ENCODE assay signal across 17 mouse cellular contexts in the genomic region with DNA sequence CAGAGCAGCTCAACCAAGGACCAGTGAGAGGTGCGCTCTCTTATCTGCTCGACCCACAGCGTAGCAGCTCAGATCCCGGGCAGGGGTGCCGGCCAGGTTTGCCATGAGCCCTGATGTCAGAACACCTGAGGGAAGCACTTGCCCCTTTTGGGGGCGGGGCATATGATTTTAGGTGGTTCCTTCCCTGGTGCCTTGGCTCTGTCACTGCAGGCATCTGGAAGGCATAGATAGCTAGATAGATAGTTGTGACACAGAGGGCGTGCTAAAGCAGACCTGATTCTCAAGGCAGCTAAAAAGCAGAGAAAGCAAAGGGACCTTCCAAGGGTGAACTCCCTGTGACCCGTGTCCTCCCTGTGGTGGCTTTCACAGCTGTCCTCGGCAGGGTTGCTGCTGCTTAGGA. TPM values are rescaled to one million over a fixed set of nuclear protein-coding genes. Genes with fewer than 3 reads are reported as not detected.
DNase-seq lines count a peak whose midpoint lies in the region; ATAC-seq and TF ChIP-seq lines count a peak whose summit lies in the region.
"Had no signal": no experiment of that assay in that cellular context is flagged by ENCODE, and none has a peak within 500 bp of the region (broad histone marks: within the 10 kb centered on the region; RNA-seq: fewer than 3 reads in every experiment).

No protein-coding gene starts in this region.

- H3K36me3 ChIP-seq in heart, adult 2 months (ENCODE audit: control insufficient read depth, insufficient read depth, low read length), result no peaks in the 10 kb centered on the region
- H3K36me3 ChIP-seq in kidney, embryonic 16.5 days (ENCODE audit: insufficient read depth, low read length), result 0 out of 2 replicates have a peak, but pooled peaks cover 5% of the 10 kb centered on the region
- H3K36me3 ChIP-seq in limb, embryonic 10.5 days, result no peaks in the 10 kb centered on the region
- H3K36me3 ChIP-seq: embryonic facial prominence, embryonic 15.5 days had no signal

- intact Hi-C loops in heart, adult 2 months (cut with DNase I), result no loop called here

- no peak overlapping the region for H3K9ac ChIP-seq in heart, adult 2 months (ENCODE audit: low read depth, low read length)
- no peak overlapping the region for H3K9ac ChIP-seq in kidney, embryonic 16.5 days (replicated peaks; ENCODE audit: low read length)
- H3K9ac ChIP-seq: embryonic facial prominence, embryonic 15.5 days; forebrain, postnatal 0 days had no signal

- no peak for TF ChIP-seq POLR2A in heart, adult 2 months (IDR thresholded peaks at IDR 0.05; ENCODE audit: insufficient read depth, low read depth, low read length)
- no peak for TF ChIP-seq POLR2A in olfactory bulb, adult 2 months (IDR thresholded peaks at IDR 0.05; ENCODE audit: insufficient read depth, low read depth, low read length)

- no peak overlapping the region for H3K4me2 ChIP-seq in kidney, embryonic 16.5 days (replicated peaks; ENCODE audit: low read depth, low read length)
- H3K4me2 ChIP-seq: embryonic facial prominence, embryonic 15.5 days had no signal

- WGBS in heart, adult 2 months, result 74% methylated on average over 9 of the region's 9 CpGs
- 63% methylated on average over 9 of the region's 9 CpGs for WGBS in kidney, embryonic 16.5 days
- 63% methylated on average over 9 of the region's 9 CpGs for WGBS in limb, embryonic 10.5 days
- WGBS in olfactory bulb, adult 2 months, result 72% methylated on average over 9 of the region's 9 CpGs

- peaks cover 18% of the 10 kb centered on the region for H3K4me1 ChIP-seq in heart, adult 2 months (ENCODE audit: control insufficient read depth, insufficient read depth, low read length)
- peaks cover 35% of the 10 kb centered on the region for H3K4me1 ChIP-seq in kidney, embryonic 16.5 days (ENCODE audit: insufficient read depth, low read length)
- peaks cover 49% of the 10 kb centered on the region for H3K4me1 ChIP-seq in limb, embryonic 10.5 days
- H3K4me1 ChIP-seq in olfactory bulb, adult 2 months (ENCODE audit: control insufficient read depth, insufficient read depth, low read length), result peaks cover 75% of the 10 kb centered on the region

- no peaks in the 10 kb centered on the region for H3K9me3 ChIP-seq in kidney, embryonic 16.5 days (ENCODE audit: low read length)
- no peaks in the 10 kb centered on the region for H3K9me3 ChIP-seq in limb, embryonic 10.5 days (replicated peaks)
- H3K9me3 ChIP-seq: embryonic facial prominence, embryonic 15.5 days; G1E had no signal

- H3K27me3 ChIP-seq in heart, adult 2 months (ENCODE audit: control insufficient read depth, insufficient read depth, low read length), result no peaks in the 10 kb centered on the region
- H3K27me3 ChIP-seq in kidney, embryonic 16.5 days (ENCODE audit: insufficient read depth, low read length), result no peaks in the 10 kb centered on the region
- 0 out of 2 replicates have a peak, but pooled peaks cover 3% of the 10 kb centered on the region for H3K27me3 ChIP-seq in limb, embryonic 10.5 days (ENCODE audit: low read depth, poor library complexity, severe bottlenecking)
- H3K27me3 ChIP-seq: embryonic facial prominence, embryonic 15.5 days had no signal

- H3K79me2 ChIP-seq in heart, adult 2 months (replicated peaks; ENCODE audit: control insufficient read depth, insufficient read depth, low read length), result no peaks in the 10 kb centered on the region

- H3K27ac ChIP-seq in heart, adult 2 months, result peak overlapping the region; percentile 61
- H3K27ac ChIP-seq in kidney, embryonic 16.5 days (ENCODE audit: low read length), result no peak overlapping the region; the same call in 1 of the 2 replicates
- 0 out of 2 replicates have a peak overlapping the region, but pooled peaks have one; percentile 43 for H3K27ac ChIP-seq in limb, embryonic 10.5 days
- H3K27ac ChIP-seq in olfactory bulb, adult 2 months (ENCODE audit: insufficient read depth, low read depth, low read length), result peak overlapping the region; percentile 48; the same call in 1 of the 2 replicates
- H3K27ac ChIP-seq: embryonic facial prominence, embryonic 15.5 days; kidney, postnatal 0 days had no signal

- DNase-seq in heart, adult 2 months, result no peak
- no peak for DNase-seq in heart, postnatal 4 days
- DNase-seq in kidney, postnatal 10 days, result peak; percentile 12
- DNase-seq in limb, embryonic 10.5 days (ENCODE audit: low spot score), result no peak
- no peak for DNase-seq in adrenal gland, postnatal 25 days
- DNase-seq in spleen, postnatal 14 days (ENCODE audit: low spot score in 2 of 2), result no peak
- DNase-seq: B cell, adult 2 months; forebrain, postnatal 0 days; midbrain, embryonic 14.5 days had no signal

- no peak overlapping the region for H3K4me3 ChIP-seq in heart, adult 2 months
- H3K4me3 ChIP-seq in kidney, embryonic 16.5 days (ENCODE audit: low read length), result no peak overlapping the region
- H3K4me3 ChIP-seq in limb, embryonic 10.5 days, result no peak overlapping the region
- no peak overlapping the region for H3K4me3 ChIP-seq in olfactory bulb, adult 2 months (ENCODE audit: insufficient read depth, low read depth, low read length)
- H3K4me3 ChIP-seq: embryonic facial prominence, embryonic 15.5 days had no signal

- ATAC-seq in kidney, embryonic 16.5 days (ENCODE audit: low FRiP score, low TSS enrichment), result no peak; the same call in 1 of the 2 replicates

- TF ChIP-seq EP300 in heart, adult 2 months (IDR thresholded peaks at IDR 0.05; ENCODE audit: insufficient read depth, low read depth, low read length), result no peak

- no peak for TF ChIP-seq CTCF in heart, adult 2 months (IDR thresholded peaks at IDR 0.05)
- no peak for TF ChIP-seq CTCF in olfactory bulb, adult 2 months (IDR thresholded peaks at IDR 0.05; ENCODE audit: insufficient read depth, low read depth, low read length)

RNA-seq across cellular contexts. Expression of a gene that starts 10.9 kb away (rescaled TPM):
- 10 to 100 TPM in 1 of 2 experiments, 1 to 10 TPM in 1; 8.6 to 11.9 TPM for total RNA-seq in heart, adult 2 months (2021)
- 18.0 and 24.0 TPM in 2 replicates for polyA plus RNA-seq in heart, adult 2 months (2012; rRNA removed)
- 10 to 100 TPM; 30.1 to 30.6 TPM for total RNA-seq in heart, postnatal 4 days (2021)
- 5.3 and 6.2 TPM in 2 replicates for polyA plus RNA-seq in kidney, embryonic 16.5 days (2015; fragmentation: Nextera tagmentation; extraction: Ambion mirVana)
- polyA plus RNA-seq in limb, embryonic 10.5 days (2016; fragmentation: Nextera tagmentation; extraction: Ambion mirVana), result 1.4 and 3.0 TPM in 2 replicates
- not detected in 2 replicates for polyA plus RNA-seq in olfactory bulb, adult 2 months (2012; ENCODE audit: insufficient read depth, insufficient read length, low replicate concordance, missing spikeins)
- 3.1 and 3.6 TPM in 2 replicates for total RNA-seq in adrenal gland, postnatal 25 days (2021)

RNA-seq across cellular contexts. Expression of a gene that starts 28.4 kb away (rescaled TPM):
- total RNA-seq in heart, adult 2 months (2021), result not detected
- polyA plus RNA-seq in heart, adult 2 months (2012; rRNA removed), result not detected in 2 replicates
- not detected for total RNA-seq in heart, postnatal 4 days (2021)
- not detected in 2 replicates for polyA plus RNA-seq in kidney, embryonic 16.5 days (2015; fragmentation: Nextera tagmentation; extraction: Ambion mirVana)
- polyA plus RNA-seq in limb, embryonic 10.5 days (2016; fragmentation: Nextera tagmentation; extraction: Ambion mirVana), result not detected in 2 replicates
- polyA plus RNA-seq in olfactory bulb, adult 2 months (2012; ENCODE audit: insufficient read depth, insufficient read length, low replicate concordance, missing spikeins), result not detected in 2 replicates
- total RNA-seq in adrenal gland, postnatal 25 days (2021), result not detected in 2 replicates
- total RNA-seq: G1E; gastrocnemius, postnatal 4 days; layer of hippocampus, postnatal 10 days had no signal
- polyA plus RNA-seq: embryonic facial prominence, embryonic 15.5 days; forebrain, postnatal 0 days; G1E; kidney, postnatal 0 days; lung, postnatal 0 days had no signal

RNA-seq across cellular contexts. Expression of a gene that starts 33.9 kb away (rescaled TPM):
- total RNA-seq in heart, adult 2 months (2021), result 10 to 100 TPM; 26.4 to 28.2 TPM
- polyA plus RNA-seq in heart, adult 2 months (2012; rRNA removed), result 17.7 and 27.2 TPM in 2 replicates
- 10 to 100 TPM; 32.1 to 33.3 TPM for total RNA-seq in heart, postnatal 4 days (2021)
- polyA plus RNA-seq in kidney, embryonic 16.5 days (2015; fragmentation: Nextera tagmentation; extraction: Ambion mirVana), result 32.0 and 32.6 TPM in 2 replicates
- polyA plus RNA-seq in limb, embryonic 10.5 days (2016; fragmentation: Nextera tagmentation; extraction: Ambion mirVana), result 31.4 and 33.9 TPM in 2 replicates
- not detected in 2 replicates for polyA plus RNA-seq in olfactory bulb, adult 2 months (2012; ENCODE audit: insufficient read depth, insufficient read length, low replicate concordance, missing spikeins)
- total RNA-seq in adrenal gland, postnatal 25 days (2021), result 44.9 and 48.7 TPM in 2 replicates

RNA-seq across cellular contexts. Expression of a gene that starts 55.7 kb away (rescaled TPM):
- total RNA-seq in heart, adult 2 months (2021), result 10 to 100 TPM; 34.5 to 47.7 TPM
- 155 and 167 TPM in 2 replicates for polyA plus RNA-seq in heart, adult 2 months (2012; rRNA removed)
- total RNA-seq in heart, postnatal 4 days (2021), result 100 to 1,000 TPM; 105 to 116 TPM
- 1.2 and 1.6 TPM in 2 replicates for polyA plus RNA-seq in kidney, embryonic 16.5 days (2015; fragmentation: Nextera tagmentation; extraction: Ambion mirVana)
- polyA plus RNA-seq in limb, embryonic 10.5 days (2016; fragmentation: Nextera tagmentation; extraction: Ambion mirVana), result 0.70 and 1.1 TPM in 2 replicates
- polyA plus RNA-seq in olfactory bulb, adult 2 months (2012; ENCODE audit: insufficient read depth, insufficient read length, low replicate concordance, missing spikeins), result not detected in 2 replicates
- 1.1 TPM in 1 of 2 replicates, not detected in the other for total RNA-seq in adrenal gland, postnatal 25 days (2021)
- polyA plus RNA-seq: G1E had no signal
